Mouse (Mus musculus) testis, postnatal 10 days (tissue): ENCODE data around the gene Cped1.

Source experiments
- DNase-seq: peaks from one replicate; pipeline ENCODE4 v3.0.0; 2021; ENCODE audit warnings: low spot score

The Cped1 gene

GRCm38 (mm10) chr6:21985732-21986540, at the start of gene Cped1:
Cped1 (plus strand) TSS chr6:21985916.
- DNase-seq = peak; percentile 79

GRCm38 (mm10) chr6:21937981-21938635, 47.6 kb upstream of the Cped1 start:
- no peak for DNase-seq

- DNase-seq = peak; percentile 95
Observed at GRCm38 (mm10) chr6:21949226-21949731, 36.4 kb upstream of the Cped1 start, which contains the start of gene Ing3. Ing3 (plus strand) TSS chr6:21949571.

GRCm38 (mm10) chr6:21949771-21950448, 35.8 kb upstream of the Cped1 start:
- DNase-seq = peak; percentile 98

- no peak for DNase-seq
Observed at GRCm38 (mm10) chr6:21950676-21951075, 35.0 kb upstream of the Cped1 start.

- DNase-seq = no peak
Observed at GRCm38 (mm10) chr6:21955468-21955867, 30.2 kb upstream of the Cped1 start.

- no peak for DNase-seq
Observed at GRCm38 (mm10) chr6:21958922-21959321, 26.8 kb upstream of the Cped1 start.

- DNase-seq = no peak
Observed at GRCm38 (mm10) chr6:21959909-21960308, 25.8 kb upstream of the Cped1 start.

- no peak for DNase-seq
Observed at GRCm38 (mm10) chr6:21977532-21977931, 8.2 kb upstream of the Cped1 start.

GRCm38 (mm10) chr6:21981114-21981513, 4.6 kb upstream of the Cped1 start:
- no peak for DNase-seq

GRCm38 (mm10) chr6:21984990-21985731, 555 bp upstream of the Cped1 start:
- DNase-seq = peak; percentile 59

GRCm38 (mm10) chr6:21986660-21987331, 1.1 kb downstream of the Cped1 start:
- peak; percentile 55 for DNase-seq

- DNase-seq = no peak
Observed at GRCm38 (mm10) chr6:21987554-21987953, 1.8 kb downstream of the Cped1 start.

- DNase-seq = no peak
Observed at GRCm38 (mm10) chr6:21988296-21988695, 2.6 kb downstream of the Cped1 start.

- DNase-seq = no peak
Observed at GRCm38 (mm10) chr6:21989081-21989480, 3.4 kb downstream of the Cped1 start.

GRCm38 (mm10) chr6:21990181-21991135, 4.7 kb downstream of the Cped1 start:
- DNase-seq = no peak

- no peak for DNase-seq
Observed at GRCm38 (mm10) chr6:21991151-21991550, 5.4 kb downstream of the Cped1 start.

- no peak for DNase-seq
Observed at GRCm38 (mm10) chr6:21993070-21993469, 7.4 kb downstream of the Cped1 start.

GRCm38 (mm10) chr6:21998131-21998530, 12.4 kb downstream of the Cped1 start:
- DNase-seq = no peak

- no peak for DNase-seq
Observed at GRCm38 (mm10) chr6:21999025-21999424, 13.3 kb downstream of the Cped1 start.
